Mouse (Mus musculus) layer of hippocampus, postnatal 36 days (tissue): ENCODE measurements around the gene Col19a1. TPM values are rescaled to one million over a fixed set of nuclear protein-coding genes. Genes with fewer than 3 reads are reported as not detected.
"Not testable (repeated sequence)": the region's sequence is repeated elsewhere in the genome, so short reads cannot be mapped to it uniquely, and the experiment has no call there.

Experiments
- DNase-seq, 2 experiments: peaks; one replicate each; pipeline ENCODE4 v3.0.0; 2022
- total RNA-seq, 2 experiments: library from RNA; stranded (reverse); gene quantifications; 2 replicates each; pipeline ENCODE4 v1.2.3; 2021

The Col19a1 gene
- 10 to 100 TPM; 21.9 to 23.4 TPM for total RNA-seq

DNA sequence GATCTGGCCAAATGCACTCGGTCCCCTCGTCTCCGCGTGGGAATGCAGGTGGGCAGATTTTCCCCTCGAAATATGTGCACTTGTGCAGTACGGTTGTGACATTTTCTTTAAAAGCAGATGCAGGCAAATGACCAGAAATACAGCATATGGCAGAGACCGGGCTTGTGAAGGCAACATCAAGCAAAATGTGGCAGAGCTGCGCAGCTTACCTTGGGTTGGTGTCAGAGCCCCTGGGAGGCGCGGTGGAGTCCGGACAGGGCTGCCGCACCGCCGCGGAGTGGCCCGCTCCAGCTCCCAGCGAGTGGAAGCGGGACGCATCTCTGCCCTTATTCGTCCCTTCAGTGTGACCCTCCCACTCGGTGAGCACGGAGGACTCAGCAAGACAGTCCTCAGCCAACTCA lies at the start of gene Col19a1:
Col19a1 (minus strand) TSS at position 332 of the 401 bp plus-strand sequence.
- peak; percentile 22 to 25 for DNase-seq

DNA sequence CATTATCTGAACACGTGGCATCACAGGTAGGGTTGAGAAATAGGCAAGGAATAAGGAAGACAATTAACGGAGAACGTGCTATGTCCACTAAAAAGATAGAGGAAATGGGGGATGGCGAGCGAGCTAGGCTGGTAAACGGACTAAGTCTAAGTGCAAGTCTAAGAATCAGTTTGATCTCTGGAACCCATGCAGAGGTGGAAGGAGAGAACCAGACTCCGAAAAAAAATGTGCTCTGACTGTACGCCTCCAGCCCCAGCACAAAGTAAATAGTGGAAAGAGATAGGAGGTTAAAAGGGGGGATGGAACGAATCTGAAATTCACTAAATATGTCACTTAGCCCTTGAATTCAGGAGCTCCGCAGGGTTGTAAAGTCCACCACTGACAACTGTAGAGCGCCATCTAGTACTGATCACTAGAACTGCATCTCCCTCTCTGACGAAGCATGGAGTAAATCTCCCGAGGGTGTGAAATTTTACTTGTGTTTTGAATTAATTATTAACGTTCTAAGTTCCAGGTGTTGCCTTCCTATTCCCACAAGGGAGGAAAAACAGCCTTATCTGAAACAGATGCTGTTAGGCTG lies 46.4 kb upstream of the Col19a1 start:
- peak in 1 of 2 experiments; percentile 3 for DNase-seq

DNA sequence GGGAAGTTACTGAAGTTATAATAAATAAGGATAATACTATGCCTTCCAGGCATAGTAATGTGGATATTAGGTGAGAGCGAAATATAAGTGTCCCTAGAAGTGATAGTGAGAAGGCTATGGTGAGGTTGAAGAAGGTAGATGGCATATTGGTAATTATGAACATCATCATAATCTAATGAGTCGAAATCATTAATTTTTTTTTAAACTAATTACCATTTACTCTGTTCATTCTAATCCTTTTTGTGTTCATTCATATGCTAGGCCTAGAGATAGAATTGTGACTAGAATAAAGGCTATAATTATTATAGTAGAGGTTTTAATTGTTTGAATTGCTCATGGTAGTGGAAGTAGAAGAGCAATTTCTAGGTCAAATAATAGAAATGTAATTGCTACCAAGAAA lies 25.3 kb upstream of the Col19a1 start:
- not testable (repeated sequence) for DNase-seq

DNA sequence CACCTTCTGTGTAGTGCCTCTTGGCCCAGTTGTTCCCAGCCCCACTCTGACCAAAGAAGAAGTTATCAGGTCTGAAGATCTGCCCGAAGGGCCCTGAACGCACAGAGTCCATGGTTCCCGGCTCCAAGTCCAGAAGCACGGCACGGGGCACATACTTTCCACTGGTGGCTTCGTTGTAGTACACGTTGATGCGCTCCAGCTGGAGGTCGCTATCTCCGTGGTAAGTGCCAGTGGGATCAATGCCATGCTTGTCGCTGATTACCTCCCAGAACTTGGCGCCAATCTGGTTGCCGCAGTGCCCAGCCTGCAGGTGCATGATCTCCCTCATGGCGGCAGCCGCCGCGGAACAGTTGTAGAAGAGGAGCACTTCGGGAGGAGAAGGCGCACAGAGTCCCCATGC lies 7.8 kb upstream of the Col19a1 start:
- no peak for DNase-seq

DNA sequence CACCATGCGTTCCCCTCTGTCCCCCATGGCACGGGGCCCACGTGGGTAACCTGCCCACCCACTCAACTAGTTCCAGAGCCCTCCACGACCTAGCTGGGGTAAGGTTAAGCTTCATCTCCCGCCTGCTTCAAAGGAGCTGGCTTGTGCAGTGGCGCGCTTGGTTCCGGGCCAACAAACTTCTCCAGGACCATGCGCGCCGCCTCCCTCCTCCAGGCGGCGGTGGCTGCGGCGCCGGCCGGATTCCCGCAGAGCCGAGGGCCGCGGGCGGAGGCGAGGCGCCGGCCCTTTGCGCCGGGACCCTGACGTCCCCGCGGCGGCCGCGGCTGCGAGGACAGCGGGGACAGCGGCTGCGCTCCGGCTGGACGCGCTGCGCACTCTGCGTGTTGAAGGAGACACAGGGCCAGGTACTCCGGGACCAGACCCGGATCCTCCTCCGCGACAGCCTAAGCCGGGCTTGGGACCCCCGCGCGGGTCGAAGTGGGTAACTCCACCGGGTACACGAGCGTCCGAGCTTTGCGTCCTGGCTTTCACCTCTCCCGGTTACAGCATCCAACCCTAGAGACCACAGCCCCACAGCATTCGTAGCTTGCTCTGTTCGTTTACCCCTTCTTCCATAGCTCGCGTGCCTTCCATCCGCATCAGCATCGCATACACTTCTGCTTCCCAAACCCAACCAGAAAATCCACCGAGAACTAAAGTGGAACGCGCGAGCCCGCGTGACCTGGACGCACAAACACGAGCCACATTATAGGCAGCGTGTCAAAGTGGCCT lies 717 bp downstream of the Col19a1 start:
- peak; percentile 15 to 30 for DNase-seq

DNA sequence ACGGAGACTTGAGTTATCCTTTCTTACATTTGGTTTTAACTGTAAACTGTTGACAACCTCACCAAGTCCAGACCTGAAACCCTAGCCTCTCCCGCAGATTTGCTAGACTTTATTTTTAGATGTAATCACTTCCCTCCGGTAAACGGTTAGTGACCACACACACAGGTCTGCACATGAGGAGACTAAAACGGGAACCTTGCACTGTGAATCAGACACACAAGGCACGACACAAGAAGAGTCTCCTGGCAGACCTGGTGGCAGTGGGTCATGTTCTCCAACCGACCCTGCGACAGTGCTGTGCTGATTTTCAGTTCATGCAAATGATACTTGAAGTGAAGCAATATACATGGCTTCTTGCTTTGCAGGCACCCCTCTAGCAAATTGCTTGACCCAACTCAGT lies 14.7 kb downstream of the Col19a1 start:
- no peak for DNase-seq

DNA sequence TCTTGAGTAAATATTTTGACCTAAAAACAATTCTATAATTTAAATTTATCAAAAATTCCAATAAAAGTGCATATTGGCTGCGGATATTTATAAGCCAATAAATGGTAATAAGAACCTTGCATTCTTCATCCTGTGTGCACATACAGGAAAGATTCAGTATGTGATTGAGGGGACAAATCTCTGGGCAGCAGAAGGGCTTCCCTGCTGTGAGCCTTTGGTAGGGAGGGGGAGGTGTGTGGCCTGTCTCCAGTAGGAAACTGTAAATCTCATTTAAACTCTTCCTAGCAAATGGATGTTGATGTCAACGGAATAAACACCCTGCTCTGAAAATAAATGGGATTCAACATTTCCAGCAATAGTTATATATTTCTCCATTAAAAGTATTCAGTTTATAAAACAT lies 23.2 kb downstream of the Col19a1 start:
- DNase-seq = no peak

DNA sequence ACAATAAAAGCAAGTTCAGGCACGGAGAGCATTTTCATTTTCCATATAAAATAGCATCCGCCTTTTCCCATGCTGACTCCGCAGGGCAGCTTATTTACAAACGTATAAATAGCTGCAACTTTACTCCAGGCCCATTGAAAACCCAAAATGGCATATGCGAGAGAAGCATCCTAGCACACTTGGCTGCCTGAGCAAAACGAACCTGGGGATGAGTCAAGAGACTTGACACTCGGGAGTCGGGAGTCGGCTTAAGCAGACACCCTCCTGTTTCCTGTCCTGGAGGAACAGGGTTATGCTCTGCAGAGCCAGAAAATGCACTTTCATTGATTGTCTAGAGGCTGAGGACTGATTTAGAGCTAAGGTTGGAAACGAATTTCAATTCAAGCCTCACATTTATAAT lies 29.3 kb downstream of the Col19a1 start:
- DNase-seq = no peak

DNA sequence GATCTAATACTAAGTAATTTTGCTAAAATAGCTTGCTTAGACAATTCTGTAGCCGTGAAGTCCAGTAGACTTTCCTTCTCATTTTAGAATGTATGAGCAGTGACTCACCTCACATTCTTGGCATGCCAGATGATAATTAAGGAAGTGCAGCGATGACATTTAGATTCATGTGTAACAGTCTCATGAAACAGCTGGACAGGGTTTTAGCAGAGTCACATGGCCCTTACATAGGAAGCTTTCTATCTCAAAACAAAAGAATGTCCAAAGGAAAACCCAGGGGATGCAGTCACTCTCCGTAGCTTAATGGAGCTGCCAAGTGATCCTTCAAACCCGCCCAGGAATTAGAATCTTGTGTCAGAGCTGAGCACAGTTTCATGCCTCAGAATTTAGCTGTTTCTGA lies 33.8 kb downstream of the Col19a1 start:
- DNase-seq = no peak

DNA sequence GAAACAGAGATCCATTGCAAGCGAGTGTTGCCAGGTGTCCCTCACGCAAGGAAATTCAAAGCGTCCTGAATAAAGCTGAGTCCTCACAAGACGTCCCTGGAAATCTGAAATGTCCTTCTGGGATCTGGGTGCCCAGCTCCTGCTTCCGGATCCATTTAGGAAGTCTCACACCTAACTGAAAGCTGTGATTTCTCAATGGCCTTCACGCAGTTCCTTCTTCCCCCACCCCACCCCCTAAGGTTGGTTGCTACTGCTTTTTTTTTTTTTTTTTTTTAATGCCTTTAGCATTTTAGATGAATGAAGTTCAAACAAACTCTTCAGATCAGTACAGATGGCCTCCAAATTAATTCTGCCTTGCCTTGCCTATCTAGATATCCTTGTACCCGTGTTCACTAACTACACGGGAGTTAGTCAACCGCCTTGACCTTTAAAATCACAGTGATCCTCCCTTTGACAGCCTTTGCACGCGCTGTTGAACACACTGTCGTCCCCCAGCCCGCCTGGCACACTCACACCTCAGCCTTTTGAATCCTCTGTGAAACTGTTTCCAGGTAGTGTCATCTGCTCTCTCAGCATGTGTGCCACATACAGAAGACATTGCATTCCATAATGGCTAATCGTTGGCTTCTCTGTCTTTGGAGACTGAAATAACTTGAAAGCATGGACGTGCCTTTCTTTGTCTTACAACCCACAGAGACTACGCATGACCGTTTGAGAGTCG lies 36.6 kb downstream of the Col19a1 start:
- DNase-seq = no peak

DNA sequence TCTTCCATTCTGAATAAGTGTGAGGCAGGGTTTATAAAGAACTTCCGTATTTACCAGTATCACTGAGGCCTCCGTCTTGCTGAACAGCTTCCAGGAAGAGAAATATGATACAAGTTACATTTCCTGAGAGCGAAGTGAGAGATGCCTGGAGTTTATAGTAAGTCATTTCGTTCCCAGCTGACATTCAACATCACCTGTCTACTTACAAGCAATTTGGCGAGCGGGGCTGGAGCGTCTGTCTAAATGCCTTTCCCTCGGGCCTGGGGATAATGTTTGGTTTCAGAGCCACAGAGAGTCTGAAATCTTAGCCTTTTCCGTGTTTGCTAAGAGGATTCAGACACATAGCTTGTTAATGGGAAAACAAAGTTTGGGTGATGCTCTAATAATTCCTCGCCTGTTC lies 37.2 kb downstream of the Col19a1 start:
- no peak for DNase-seq

DNA sequence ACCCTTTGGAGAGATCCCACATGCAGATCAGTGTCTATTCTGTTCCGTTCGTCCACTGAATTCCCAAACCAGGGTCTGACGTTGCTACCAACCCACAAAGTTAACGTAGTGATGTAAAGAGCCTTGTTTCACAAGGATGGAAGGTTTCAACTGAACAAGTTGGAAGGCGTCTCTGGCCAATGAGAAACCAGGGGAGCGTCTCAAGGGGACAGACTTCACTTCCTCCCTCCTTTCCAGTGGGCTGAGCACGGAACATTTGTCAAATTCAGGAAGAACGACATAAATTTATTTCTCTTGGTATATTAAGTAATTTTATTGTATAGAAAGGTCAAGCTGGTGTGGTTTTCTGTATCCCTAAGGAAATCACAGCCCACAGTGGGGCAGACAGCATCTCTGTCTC lies 38.2 kb downstream of the Col19a1 start:
- DNase-seq = no peak

DNA sequence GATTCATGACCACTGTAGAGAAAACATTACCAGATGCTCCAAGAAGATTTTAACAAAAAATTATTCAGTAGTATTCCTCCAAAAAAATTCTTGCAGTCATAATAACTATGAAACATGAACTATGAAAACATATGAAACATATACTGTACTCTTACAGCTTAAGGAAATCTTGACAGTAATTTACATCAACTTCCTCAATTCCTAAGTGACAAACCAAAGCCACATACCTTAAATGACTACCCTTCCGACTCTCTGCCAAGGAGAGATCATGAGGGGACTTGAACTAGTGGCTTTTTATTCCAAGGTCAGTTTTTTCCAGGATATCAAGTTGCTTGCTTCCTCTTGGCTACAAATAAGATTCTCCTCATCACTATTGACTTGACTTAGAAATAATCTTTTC lies 39.7 kb downstream of the Col19a1 start:
- DNase-seq = no peak

DNA sequence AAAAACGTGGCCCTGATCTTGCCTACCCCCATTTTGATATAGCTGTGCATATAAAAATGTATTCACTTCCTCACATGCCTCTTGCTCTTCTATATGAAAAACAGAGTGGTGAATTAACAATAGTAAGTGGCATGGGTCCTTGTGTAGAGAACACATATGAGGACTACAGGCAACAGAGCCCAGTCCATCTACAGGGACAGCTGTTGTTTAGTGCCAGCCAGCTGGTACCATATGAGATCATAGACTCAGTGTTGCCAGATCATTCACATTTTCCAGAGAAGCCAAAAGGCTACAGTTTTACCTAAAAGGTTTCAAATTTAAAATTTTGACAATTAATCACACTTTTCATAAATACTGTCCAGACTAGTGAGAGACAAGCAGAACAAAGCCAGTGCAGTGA lies 47.4 kb downstream of the Col19a1 start:
- DNase-seq = no peak

DNA sequence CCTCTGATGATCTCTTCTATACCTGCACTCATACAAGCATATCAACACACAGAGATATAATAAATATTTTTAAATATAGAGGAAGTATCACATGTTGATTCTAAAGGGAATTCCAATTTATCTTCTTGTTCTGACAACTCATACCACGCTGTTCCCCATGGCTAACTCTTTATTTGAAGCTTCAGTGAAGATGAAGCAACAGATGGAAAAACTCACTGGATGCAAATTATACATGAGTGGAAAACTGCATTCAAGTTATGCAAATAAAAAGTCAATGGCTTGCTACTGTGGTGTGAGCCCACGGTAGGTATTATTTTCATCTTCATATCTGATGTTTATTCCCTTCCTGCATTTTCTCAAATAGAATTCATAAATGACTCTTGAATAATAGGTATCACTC lies 60.1 kb downstream of the Col19a1 start:
- no peak for DNase-seq

DNA sequence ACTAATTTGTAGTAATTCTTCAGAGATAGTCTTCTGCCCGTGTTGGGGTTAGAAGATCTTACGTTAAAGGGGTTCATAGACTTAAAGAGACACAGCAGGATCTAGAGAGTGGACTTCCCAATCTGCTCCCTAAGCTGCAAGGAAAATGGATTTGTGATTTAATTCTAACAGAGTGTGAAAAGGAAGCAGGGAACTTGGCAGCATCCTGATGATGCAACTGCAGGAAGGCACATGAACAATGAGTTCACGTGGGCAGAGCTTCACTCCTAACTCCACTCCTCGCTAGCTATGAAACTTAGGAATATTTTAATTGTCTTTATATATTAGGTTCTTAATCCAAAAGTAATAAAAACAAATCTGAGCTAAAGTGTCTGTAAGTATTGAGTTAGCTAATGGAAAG lies 69.8 kb downstream of the Col19a1 start:
- DNase-seq = no peak

DNA sequence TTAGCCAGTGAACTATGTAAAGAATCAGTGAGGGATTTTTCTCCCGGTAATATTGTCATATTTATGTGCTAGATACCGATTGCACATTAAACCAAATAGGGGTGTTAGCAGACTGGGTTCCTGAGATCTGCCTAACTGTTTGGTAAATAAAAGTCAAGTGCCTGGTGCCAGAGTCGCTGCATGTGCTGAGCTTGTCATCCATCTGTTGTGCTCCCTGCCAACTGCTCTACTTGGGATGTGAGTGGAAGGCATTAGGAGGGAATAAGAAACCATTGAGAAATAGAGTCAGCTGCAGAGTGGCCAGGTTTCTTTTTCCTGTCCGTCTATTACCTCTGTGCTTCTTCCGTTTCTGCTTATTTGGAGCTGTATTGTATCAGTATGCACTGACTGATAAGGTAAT lies 71.9 kb downstream of the Col19a1 start:
- DNase-seq = peak; percentile 21

DNA sequence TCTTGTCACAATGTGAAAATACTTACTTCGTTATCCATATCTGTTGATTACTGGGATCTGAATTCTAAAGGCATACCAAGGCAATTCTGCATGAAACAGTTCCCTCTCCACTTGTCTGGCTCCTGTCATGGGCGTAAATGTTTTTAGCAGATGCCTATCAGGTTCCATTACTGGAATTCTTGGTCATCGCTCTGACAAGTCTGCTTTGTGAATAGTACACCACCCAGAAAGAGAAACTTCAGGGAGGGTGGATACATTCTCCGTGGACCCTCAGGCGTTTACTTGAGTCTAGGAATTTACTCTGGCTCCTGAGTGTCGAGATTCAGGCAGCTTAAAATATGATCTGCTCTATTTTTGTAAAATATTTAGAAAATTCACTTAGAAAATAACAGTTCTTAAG lies 75.7 kb downstream of the Col19a1 start:
- no peak for DNase-seq

DNA sequence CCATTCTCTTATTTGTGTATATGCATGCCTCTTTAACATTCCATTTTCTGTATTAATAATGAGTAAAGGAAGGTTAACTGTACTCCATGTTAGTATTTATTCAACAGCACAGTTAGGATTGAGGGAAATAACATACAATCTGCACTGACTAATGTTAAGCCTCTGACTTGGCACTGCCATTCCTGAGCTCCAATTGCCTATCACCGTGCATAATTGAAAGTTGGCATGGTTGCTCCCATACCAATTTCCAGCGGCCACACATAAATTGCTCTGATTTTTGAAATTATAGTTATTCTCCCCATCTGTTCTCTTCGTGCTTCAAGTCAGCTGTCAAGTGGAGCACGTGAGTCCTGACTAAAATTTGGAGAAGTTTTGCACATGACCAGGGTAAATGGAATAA lies 91.9 kb downstream of the Col19a1 start:
- no peak for DNase-seq

DNA sequence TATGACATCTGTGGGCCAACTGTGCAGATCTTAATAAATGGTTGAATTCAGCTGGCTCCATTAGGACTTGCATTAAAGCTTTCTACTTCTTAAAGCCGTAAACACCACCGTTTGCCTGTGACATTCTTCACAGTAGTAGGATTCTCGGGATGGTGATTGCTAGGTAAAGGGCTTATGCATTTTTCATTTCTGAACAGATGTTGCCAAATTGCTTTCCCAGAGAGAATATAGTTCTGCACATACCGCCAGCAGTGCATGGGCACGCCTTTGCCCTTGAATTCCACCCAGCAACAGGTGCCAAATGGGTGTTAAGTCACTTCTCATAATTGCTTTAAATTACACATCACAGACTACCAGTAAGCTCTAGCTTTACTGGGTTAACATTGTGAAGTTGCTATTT lies 103.1 kb downstream of the Col19a1 start:
- no peak for DNase-seq

DNA sequence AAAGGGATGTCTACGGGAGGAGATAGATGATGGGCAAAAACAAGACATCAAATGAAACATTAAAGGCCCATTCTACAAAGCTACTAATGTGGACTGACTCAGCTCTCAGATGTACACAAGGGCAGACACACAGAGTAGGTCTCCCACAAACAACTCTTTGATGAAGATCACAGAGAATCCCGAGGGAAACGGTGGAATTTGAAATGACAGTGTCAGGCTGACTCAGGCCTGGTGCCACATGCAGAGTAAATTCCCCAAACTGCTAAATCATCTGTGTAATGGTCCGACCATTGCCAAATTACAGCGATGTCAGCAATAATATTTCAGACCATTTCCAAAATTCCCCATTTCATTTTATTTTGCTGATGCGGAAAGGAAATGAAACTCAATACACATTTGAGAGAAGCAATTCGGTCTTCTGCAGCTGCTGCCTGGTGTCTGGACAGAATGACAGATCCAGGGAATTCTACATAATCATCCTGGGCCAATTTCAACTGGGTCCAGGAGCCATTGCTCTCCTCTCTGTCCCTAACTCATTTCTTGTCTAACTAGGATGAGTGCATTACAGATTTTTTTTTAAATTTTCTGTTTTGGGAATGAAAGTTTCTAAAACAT lies 116.1 kb downstream of the Col19a1 start:
- no peak for DNase-seq

DNA sequence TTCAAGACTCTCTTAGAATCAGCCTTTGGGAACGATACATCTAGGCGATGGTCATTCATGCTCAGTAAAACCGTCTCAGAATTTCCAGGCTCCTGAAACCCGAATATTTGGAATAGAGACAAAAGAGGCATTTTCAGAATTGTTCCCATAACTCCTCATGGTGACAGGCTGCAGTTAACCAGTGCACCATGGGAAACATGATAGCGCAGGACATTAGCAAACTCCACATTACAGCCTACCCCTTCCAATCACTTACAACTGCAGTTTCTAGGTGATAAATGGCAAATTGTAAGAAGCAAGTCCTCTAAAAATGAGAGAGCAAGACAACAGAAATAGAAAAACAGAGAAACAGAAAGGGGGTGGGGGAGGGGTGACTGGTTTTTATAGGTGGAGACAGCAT lies 116.6 kb downstream of the Col19a1 start:
- DNase-seq = no peak

DNA sequence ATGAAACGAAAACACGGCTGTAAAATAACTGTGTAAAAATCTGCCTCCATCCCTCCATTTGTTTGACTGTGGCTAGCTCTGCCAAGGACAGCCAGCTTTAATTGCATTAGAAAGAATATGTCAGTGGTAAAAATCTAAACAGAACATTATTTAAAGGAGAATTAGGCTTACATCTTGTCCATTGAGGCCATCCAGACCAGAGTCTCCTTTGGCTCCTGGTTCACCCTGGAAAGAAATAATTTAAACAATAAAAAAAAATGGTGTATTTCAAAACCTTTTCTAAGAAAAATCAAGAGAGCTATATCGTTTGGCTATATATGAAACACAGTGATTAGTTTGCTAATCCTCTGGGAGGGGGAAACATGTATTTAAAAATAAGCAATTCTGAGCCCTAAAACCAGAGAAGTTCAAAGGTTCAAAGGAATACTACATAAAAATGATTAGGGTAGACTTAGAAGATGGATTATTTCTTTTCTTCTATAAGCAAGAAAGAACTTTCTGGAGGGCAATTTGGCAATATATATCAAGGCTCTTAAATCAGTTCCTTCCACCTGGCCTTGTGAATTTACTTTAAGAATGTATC lies 125.9 kb downstream of the Col19a1 start:
- no peak for DNase-seq
